Mouse (Mus musculus) heart, postnatal 0 days (tissue): ENCODE data around the gene Megf11.

ENCODE experiments used
- CTCF ChIP-seq: IDR thresholded peaks from 2 replicates; pipeline ENCODE4 v1.5.1; 2016; ENCODE audit warnings: antibody characterized with exemption, control low read depth, low read depth
- EP300 ChIP-seq: IDR thresholded peaks from 2 replicates; pipeline ENCODE4 v1.6.1; 2016; ENCODE audit warnings: antibody characterized with exemption, low read depth

- no peak for TF ChIP-seq CTCF
- no peak for TF ChIP-seq EP300
Observed at GRCm38 (mm10) chr9:64752575-64752974, 367.1 kb downstream of the Megf11 start.
